14 mouse cellular contexts compared by ENCODE assay signal in genomic region chr14:61645547-61645946, GRCm38 (mm10). TPM values are rescaled to one million over a fixed set of nuclear protein-coding genes. Genes with fewer than 3 reads are reported as not detected.
DNase-seq lines count a peak whose midpoint lies in the region; ATAC-seq and TF ChIP-seq lines count a peak whose summit lies in the region.
"Had no signal": no experiment of that assay in that cellular context is flagged by ENCODE, and none has a peak within 500 bp of the region (broad histone marks: within the 10 kb centered on the region; RNA-seq: fewer than 3 reads in every experiment).

No protein-coding gene starts in this region.

- no peak overlapping the region for H3K9ac ChIP-seq in heart, postnatal 0 days (replicated peaks; ENCODE audit: low read depth, low read length)
- H3K9ac ChIP-seq in midbrain, embryonic 11.5 days (ENCODE audit: low read length) = no peak overlapping the region
- no peak overlapping the region for H3K9ac ChIP-seq in midbrain, embryonic 15.5 days
- no peak overlapping the region for H3K9ac ChIP-seq in forebrain, embryonic 16.5 days (replicated peaks; ENCODE audit: low read depth, low read length)
- H3K9ac ChIP-seq: embryonic facial prominence, embryonic 12.5 days; midbrain, embryonic 13.5 days; stomach, embryonic 15.5 days had no signal

- TF ChIP-seq EP300 in heart, postnatal 0 days (IDR thresholded peaks at IDR 0.05; ENCODE audit: low read depth) = no peak

- H3K27ac ChIP-seq in heart, postnatal 0 days (ENCODE audit: low read depth) = no peak overlapping the region
- H3K27ac ChIP-seq in midbrain, embryonic 11.5 days (ENCODE audit: low read depth, low read length) = no peak overlapping the region
- H3K27ac ChIP-seq in midbrain, embryonic 15.5 days = no peak overlapping the region
- no peak overlapping the region for H3K27ac ChIP-seq in forebrain, embryonic 16.5 days (ENCODE audit: low read length)
- H3K27ac ChIP-seq: embryonic facial prominence, embryonic 12.5 days; midbrain, embryonic 13.5 days; stomach, embryonic 15.5 days had no signal

- H3K4me2 ChIP-seq in heart, postnatal 0 days (ENCODE audit: low read depth, low read length) = peak overlapping the region; percentile 48
- no peak overlapping the region for H3K4me2 ChIP-seq in midbrain, embryonic 11.5 days
- H3K4me2 ChIP-seq in midbrain, embryonic 15.5 days = no peak overlapping the region; the same call in 1 of the 2 replicates
- H3K4me2 ChIP-seq in forebrain, embryonic 16.5 days (ENCODE audit: low read length) = peak overlapping the region; percentile 26; the same call in 1 of the 2 replicates
- H3K4me2 ChIP-seq: embryonic facial prominence, embryonic 12.5 days; midbrain, embryonic 13.5 days; stomach, embryonic 15.5 days had no signal

- ATAC-seq in heart, postnatal 0 days (ENCODE audit: insufficient read depth, low read depth) = no peak
- ATAC-seq in midbrain, embryonic 11.5 days (ENCODE audit: low FRiP score) = no peak
- no peak for ATAC-seq in midbrain, embryonic 15.5 days (replicated peaks)
- no peak for ATAC-seq in forebrain, embryonic 16.5 days
- ATAC-seq: inflammation-experienced regulatory T-cells, adult 6 months; midbrain, embryonic 13.5 days had no signal

- peak overlapping the region; percentile 15; the same call in 1 of the 2 replicates for H3K4me3 ChIP-seq in heart, postnatal 0 days (ENCODE audit: low read depth, low read length)
- H3K4me3 ChIP-seq in midbrain, embryonic 11.5 days (ENCODE audit: low read depth, low read length) = no peak overlapping the region
- H3K4me3 ChIP-seq in midbrain, embryonic 15.5 days = no peak overlapping the region
- no peak overlapping the region for H3K4me3 ChIP-seq in forebrain, embryonic 16.5 days (replicated peaks; ENCODE audit: low read length)
- H3K4me3 ChIP-seq: embryonic facial prominence, embryonic 12.5 days; midbrain, embryonic 13.5 days; stomach, embryonic 15.5 days had no signal

- intact Hi-C loops in heart, postnatal 14 days (cut with DNase I) = loop anchor here (5.0 to 10.0 kb wide), 3 partner anchors 68 to 1599 kb away; partner anchors contain the start of gene Spryd7

- H3K4me1 ChIP-seq in heart, postnatal 0 days (ENCODE audit: control insufficient read depth, insufficient read depth) = no peaks in the 10 kb centered on the region
- no peaks in the 10 kb centered on the region for H3K4me1 ChIP-seq in midbrain, embryonic 11.5 days (ENCODE audit: control insufficient read depth, insufficient read depth, low read length)
- H3K4me1 ChIP-seq in midbrain, embryonic 15.5 days = peaks cover 8% of the 10 kb centered on the region
- H3K4me1 ChIP-seq in forebrain, embryonic 16.5 days (replicated peaks; ENCODE audit: control insufficient read depth, insufficient read depth, low read length) = peaks cover 10% of the 10 kb centered on the region

- no peak for TF ChIP-seq CTCF in heart, postnatal 0 days (IDR thresholded peaks at IDR 0.05; ENCODE audit: low read depth)

- no peak for DNase-seq in heart, postnatal 0 days (ENCODE audit: low spot score)
- no peak for DNase-seq in heart, postnatal 14 days
- peak; percentile 82 for DNase-seq in midbrain, embryonic 11.5 days (ENCODE audit: low spot score, missing footprints)
- no peak for DNase-seq in adrenal gland, postnatal 14 days
- DNase-seq in gastrocnemius, postnatal 4 days (ENCODE audit: low spot score in 2 of 2) = no peak
- DNase-seq: cerebellum, adult 8-10 months; right cerebral cortex, postnatal 4 days; thymus, postnatal 4 days had no signal

- no peaks in the 10 kb centered on the region for H3K36me3 ChIP-seq in heart, postnatal 0 days (replicated peaks; ENCODE audit: control insufficient read depth, insufficient read depth, low read length)
- H3K36me3 ChIP-seq in midbrain, embryonic 11.5 days (ENCODE audit: control insufficient read depth, insufficient read depth, low read length) = no peaks in the 10 kb centered on the region
- H3K36me3 ChIP-seq in midbrain, embryonic 15.5 days (replicated peaks) = no peaks in the 10 kb centered on the region
- no peaks in the 10 kb centered on the region for H3K36me3 ChIP-seq in forebrain, embryonic 16.5 days (ENCODE audit: control insufficient read depth, insufficient read depth)
- H3K36me3 ChIP-seq: embryonic facial prominence, embryonic 12.5 days; midbrain, embryonic 13.5 days; stomach, embryonic 15.5 days had no signal

- no peaks in the 10 kb centered on the region for H3K9me3 ChIP-seq in heart, postnatal 0 days (replicated peaks; ENCODE audit: control insufficient read depth, low read length)
- no peaks in the 10 kb centered on the region for H3K9me3 ChIP-seq in midbrain, embryonic 11.5 days (ENCODE audit: control insufficient read depth, low read length)
- no peaks in the 10 kb centered on the region for H3K9me3 ChIP-seq in midbrain, embryonic 15.5 days
- no peaks in the 10 kb centered on the region for H3K9me3 ChIP-seq in forebrain, embryonic 16.5 days (ENCODE audit: control insufficient read depth, low read length)
- H3K9me3 ChIP-seq: embryonic facial prominence, embryonic 12.5 days; midbrain, embryonic 13.5 days; stomach, embryonic 15.5 days had no signal

- no peaks in the 10 kb centered on the region for H3K27me3 ChIP-seq in heart, postnatal 0 days (ENCODE audit: control insufficient read depth, insufficient read depth, low read length)
- H3K27me3 ChIP-seq in midbrain, embryonic 11.5 days (ENCODE audit: control insufficient read depth, insufficient read depth, low read length) = no peaks in the 10 kb centered on the region
- no peaks in the 10 kb centered on the region for H3K27me3 ChIP-seq in midbrain, embryonic 15.5 days (replicated peaks)
- H3K27me3 ChIP-seq in forebrain, embryonic 16.5 days (replicated peaks; ENCODE audit: control insufficient read depth, insufficient read depth, low read length) = no peaks in the 10 kb centered on the region
- H3K27me3 ChIP-seq: embryonic facial prominence, embryonic 12.5 days; midbrain, embryonic 13.5 days; stomach, embryonic 15.5 days had no signal

- 19% methylated on average over 1 of the region's 1 CpGs for WGBS in heart, postnatal 0 days
- 52% methylated on average over 1 of the region's 1 CpGs for WGBS in midbrain, embryonic 11.5 days
- 38% methylated on average over 1 of the region's 1 CpGs for WGBS in midbrain, embryonic 15.5 days
- WGBS in forebrain, embryonic 16.5 days = 17% methylated on average over 1 of the region's 1 CpGs

RNA-seq across cellular contexts. Expression of gene Kcnrg, which starts 38.3 kb away (rescaled TPM):
- total RNA-seq in heart, postnatal 0 days (2014; rRNA removed; ENCODE audit: low replicate concordance) = 1.9 TPM in 1 of 2 replicates, not detected in the other
- 0.16 and 0.33 TPM in 2 replicates for polyA plus RNA-seq in heart, postnatal 0 days (2015; fragmentation: Nextera tagmentation; extraction: Ambion mirVana)
- total RNA-seq in heart, postnatal 14 days (2021) = under 1 TPM in 1 of 2 experiments, not detected in 1; 0.62 TPM
- 0.49 and 0.80 TPM in 2 replicates for polyA plus RNA-seq in midbrain, embryonic 11.5 days (2014; fragmentation: Nextera tagmentation; extraction: Ambion mirVana)
- polyA plus RNA-seq in midbrain, embryonic 15.5 days (2015; fragmentation: Nextera tagmentation; extraction: Ambion mirVana) = 3.1 and 3.6 TPM in 2 replicates
- polyA plus RNA-seq in forebrain, embryonic 16.5 days (2015; fragmentation: Nextera tagmentation; extraction: Ambion mirVana) = 3.7 and 4.4 TPM in 2 replicates
- total RNA-seq in adrenal gland, postnatal 14 days (2021) = 0.26 and 0.41 TPM in 2 replicates
- under 1 TPM; 0.29 to 0.59 TPM for total RNA-seq in gastrocnemius, postnatal 4 days (2021)

RNA-seq across cellular contexts. Expression of gene Trim13, which starts 47.5 kb away (rescaled TPM):
- 10.9 and 11.2 TPM in 2 replicates for total RNA-seq in heart, postnatal 0 days (2014; rRNA removed; ENCODE audit: low replicate concordance)
- polyA plus RNA-seq in heart, postnatal 0 days (2015; fragmentation: Nextera tagmentation; extraction: Ambion mirVana) = 18.6 and 18.7 TPM in 2 replicates
- 1 to 10 TPM; 7.2 to 7.4 TPM for total RNA-seq in heart, postnatal 14 days (2021)
- polyA plus RNA-seq in midbrain, embryonic 11.5 days (2014; fragmentation: Nextera tagmentation; extraction: Ambion mirVana) = 28.7 and 30.6 TPM in 2 replicates
- 41.5 and 43.5 TPM in 2 replicates for polyA plus RNA-seq in midbrain, embryonic 15.5 days (2015; fragmentation: Nextera tagmentation; extraction: Ambion mirVana)
- polyA plus RNA-seq in forebrain, embryonic 16.5 days (2015; fragmentation: Nextera tagmentation; extraction: Ambion mirVana) = 67.4 and 70.5 TPM in 2 replicates
- total RNA-seq in adrenal gland, postnatal 14 days (2021) = 7.6 and 7.7 TPM in 2 replicates
- 10 to 100 TPM; 13.8 to 20.1 TPM for total RNA-seq in gastrocnemius, postnatal 4 days (2021)

Comparison
In these comparisons a context has a peak if more than half of its experiments do, and no peak if none do; other contexts are left out.
1. H3K4me2 ChIP-seq: peak in heart, postnatal 0 days (single experiment) and forebrain, embryonic 16.5 days (single experiment); none in midbrain, embryonic 11.5 days (single experiment) and midbrain, embryonic 15.5 days (single experiment).